Mouse (Mus musculus) urinary bladder, postnatal 4 days (tissue): ENCODE data around the gene Zfp512b.
A peak's percentile ranks its signal among the peaks of the same experiment; 100 is the strongest.

Source experiments
- DNase-seq, 2 experiments: peaks; one replicate each; pipeline ENCODE4 v3.0.0; 2021 to 2022; ENCODE audit warnings: low spot score in 2 of 2

Zfp512b gene

DNA sequence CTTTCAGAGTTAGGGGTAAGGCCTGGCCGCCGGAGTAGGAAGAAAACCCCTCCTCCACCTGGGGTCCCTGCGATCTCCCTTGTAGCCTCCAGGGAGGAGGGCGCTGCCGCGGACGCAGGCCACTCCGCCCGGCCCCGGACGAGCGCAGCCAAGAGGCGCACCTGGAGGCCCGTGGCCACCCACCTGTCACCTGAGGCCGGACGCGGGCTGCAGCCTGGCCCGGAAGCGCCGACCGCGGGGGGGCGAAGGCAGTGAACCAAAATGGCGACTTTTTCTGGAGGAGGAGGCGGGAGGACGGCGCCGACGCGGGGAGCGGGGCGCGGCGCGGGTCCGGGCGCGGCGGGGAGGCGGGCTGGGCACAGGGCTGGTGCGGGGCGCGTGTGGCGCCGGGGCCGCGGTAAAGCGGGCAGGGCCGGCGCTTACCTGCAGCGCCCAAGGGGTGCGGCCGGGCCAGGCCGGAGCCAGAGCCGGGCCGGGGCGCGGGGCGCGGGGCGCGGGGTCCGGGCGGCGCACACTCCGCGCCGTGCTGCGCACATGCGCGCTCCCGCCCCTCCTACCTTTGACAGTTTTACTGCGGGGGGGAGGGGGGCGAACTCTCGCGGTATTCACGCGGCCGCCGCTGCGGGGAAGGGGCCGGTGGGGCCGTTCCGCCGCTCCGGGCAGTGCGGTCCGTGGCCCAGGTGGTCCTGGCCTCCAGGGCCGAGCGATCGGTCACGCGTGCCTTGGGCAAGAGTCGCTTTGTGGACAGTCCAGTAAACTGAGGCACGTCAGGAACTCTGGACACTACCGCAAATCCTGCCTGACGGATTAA lies at the start of gene Zfp512b:
Zfp512b (minus strand) TSS at position 573 of the 811 bp plus-strand sequence.
- peak; percentile 74 to 80 for DNase-seq

DNA sequence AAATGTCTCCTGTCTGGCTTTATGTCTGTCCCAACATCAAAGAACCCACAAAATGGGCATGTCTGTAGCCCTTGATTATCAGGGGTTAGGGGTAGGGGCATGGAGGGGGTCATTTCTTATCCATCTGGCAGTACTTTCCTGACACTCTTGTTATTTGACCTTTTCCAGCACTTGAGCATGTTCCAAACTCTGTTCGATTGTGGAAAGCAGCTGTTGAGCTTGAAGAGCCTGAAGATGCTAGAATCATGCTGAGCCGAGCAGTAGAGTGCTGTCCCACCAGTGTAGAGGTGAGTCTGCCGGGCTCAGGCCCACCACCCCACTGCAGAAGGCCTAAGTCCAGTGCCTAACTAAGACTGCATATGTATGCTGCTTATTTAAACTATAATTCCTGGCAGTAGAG lies 43.3 kb upstream of the Zfp512b start:
- DNase-seq = no peak

DNA sequence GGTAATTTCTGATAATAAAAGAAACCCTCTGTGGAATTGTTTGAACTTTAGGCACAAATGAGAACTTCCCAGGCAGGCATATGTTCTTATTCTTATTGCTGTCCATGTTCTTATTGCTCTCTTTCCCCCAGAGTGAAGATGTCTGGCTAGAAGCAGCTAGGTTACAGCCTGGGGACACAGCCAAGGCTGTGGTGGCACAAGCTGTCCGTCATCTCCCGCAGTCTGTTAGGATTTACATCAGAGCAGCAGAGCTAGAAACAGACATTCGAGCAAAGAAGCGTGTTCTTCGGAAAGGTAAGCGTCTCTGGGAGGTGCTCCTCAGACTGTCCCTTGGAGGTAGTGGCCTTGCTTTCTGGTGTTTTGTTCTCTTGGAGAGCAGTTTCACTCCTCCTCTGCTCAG lies 40.0 kb upstream of the Zfp512b start:
- DNase-seq = no peak

DNA sequence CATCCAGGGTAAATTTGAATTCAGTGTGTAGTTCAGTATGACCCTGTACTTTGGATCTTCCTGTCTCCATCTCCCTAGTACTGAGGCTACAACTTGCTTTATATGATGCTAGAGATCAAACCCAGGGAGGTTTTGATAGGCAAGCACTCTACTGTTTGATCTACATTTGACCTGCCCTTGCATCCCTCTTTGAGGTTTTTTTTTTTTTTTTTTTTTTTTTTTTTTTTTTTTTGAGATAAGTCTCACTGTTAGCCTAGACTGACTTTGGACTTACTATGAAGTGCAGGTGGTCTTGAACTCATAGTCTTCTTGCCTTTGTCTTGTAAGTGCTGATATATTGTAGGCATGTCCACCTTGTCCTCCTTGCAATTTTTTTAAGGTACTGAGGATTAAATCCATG lies 35.9 kb upstream of the Zfp512b start:
- no peak for DNase-seq

DNA sequence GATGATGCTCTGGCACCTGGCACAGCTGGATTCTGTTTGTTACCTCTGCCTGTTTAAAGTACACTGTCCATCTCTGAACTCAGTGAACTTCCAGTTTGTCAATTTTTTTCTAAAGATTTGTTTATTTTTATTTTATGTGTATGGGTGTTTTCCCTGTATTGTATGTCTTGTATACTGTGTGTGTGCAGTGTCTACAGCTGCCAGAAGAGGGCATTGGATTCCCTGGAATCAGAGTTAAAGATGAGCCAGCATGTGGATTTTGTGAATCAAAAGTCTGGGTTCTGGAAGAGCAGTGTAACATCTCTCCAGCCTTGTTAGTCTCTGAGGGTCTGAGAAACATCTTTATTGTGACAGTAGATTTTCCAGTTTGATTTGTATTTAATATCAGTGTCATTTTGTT lies 30.8 kb upstream of the Zfp512b start:
- DNase-seq = no peak

DNA sequence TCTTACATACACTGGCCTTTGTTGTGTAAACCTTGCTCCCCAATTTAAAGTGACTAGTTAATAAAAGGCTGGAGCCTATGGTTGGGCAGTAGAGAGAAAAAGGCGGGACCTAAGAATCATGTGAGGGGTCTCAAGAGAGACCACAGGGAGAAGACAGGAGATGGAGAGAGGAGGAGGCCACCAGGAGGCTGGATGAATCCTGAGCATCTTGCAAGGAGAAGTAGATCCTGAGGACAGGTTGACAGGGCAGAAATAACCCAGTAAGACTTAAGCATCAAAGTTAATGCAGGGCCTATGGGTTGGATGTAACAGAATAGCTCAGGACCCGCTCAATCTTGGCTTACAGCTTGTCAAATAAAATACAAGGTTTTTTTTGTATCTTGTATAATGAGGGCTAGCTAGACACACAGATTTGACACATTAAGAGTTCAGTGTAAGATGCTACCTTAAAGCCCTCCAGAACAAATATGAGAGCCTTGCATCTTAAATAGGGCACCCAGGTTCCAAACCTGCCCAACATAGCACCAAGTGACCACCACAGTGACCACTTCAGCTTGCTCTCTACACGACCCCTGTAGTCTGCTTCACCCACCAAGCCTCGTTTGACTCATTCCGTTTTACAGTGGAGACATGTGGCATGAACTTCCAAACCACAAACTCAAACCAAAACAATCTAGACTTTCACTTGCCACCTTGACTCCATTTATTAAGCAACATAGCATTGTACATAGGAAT lies 26.3 kb upstream of the Zfp512b start:
- DNase-seq = no peak

DNA sequence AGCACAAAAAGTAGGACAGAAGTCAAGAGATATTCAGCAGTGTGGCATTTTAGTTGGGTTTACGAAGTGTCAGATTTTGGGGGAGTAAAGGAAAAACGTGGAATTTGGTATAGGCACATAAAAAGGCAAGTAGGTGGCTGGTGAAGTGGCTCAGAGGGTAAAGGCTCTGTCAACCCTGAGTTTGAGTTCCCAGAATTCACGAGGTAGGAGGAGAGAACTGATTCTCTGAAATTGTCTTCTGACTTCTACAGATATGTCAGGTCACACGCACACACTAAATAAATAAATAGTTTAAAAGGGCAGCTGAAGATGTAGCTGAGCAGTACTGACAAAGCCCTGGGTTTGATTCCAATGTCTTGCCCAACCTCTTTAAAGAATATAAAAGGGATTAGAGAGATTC lies 9.8 kb upstream of the Zfp512b start:
- DNase-seq = no peak

DNA sequence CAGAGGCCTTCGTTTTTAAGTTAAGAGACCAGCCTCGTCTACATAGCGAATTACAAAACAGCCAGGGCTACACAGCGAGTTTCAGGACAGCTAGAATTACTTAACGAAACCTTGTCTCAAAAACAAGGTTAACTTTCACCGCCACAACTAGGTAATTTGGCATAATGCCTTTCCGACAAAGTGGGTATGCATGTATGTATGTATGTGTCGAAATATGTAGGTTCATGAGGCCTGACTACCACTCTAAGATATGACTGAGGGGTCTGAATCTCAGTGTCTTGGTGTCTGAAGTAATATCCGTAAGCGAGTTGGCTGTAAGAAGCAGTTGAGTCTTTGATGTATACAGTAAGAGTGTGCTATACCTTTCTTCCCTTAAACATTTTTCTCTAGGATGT lies 9.1 kb upstream of the Zfp512b start:
- no peak for DNase-seq

DNA sequence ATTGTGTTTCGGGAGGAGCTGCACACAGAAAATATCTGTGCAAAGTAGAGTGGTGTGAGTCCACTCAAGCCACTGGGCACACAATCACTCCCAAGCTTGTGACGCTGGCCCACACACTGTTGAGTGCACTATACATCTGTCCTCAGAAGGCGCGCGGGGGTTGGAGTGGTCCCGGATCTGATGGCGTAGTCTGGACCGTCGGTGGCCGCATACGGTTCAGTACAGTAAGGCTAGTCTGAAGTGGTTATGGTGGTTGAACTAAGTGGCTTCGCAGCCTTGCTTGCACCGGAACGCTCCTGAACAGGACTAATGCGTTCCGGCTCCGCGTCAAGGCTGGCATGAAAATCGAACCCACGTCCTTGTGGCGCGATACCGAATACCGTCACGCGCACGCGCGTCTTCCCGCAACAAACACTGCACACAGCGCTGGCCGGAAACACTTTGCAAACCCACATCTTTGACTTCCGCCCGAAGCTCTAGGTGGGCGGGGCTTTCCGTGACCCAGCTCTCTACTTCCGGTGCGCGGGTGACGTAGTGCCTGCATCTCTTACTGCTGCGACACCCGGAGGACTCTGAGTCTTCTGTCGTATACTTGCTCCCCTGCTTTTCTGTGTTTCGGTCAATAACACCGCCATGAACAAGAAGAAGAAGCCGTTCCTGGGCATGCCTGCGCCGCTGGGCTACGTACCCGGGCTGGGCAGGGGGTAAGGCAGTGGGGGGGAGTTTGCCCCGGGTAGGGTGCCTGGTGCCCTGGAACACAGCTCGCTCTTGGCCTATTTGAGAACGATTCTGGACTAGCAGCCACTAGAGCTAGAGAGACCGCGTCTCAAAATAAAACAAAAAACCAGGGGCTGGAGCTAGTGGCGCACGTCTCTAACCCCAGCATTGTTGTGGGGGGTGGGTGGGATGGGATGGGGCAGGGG lies 8.5 kb upstream of the Zfp512b start:
- peak; percentile 93 to 95 for DNase-seq

DNA sequence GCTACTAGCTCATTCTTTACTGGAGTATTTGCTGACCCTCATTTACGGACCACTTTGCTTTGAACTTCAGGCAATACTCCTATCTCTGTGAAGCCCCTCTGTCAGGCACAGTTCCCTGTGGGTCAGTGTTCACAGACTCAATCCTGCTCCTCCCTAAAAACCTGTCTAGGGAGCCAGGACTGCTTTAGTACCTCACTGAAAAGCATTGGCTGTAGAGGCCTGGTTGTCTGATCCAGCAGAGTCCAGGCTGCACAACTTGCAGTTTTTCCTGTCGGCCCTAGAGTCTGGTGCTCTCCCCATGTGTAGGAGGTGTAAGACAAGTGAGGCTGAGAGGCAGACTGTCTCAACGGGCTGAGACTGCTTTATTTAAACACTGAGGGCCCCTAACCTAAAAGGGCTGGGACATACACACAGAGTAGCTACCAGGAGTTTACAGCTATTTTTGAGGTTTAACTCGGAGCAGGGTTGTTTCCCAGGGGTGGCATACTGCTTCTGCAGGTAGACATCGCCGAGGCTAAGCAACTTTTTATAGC lies 7.7 kb upstream of the Zfp512b start:
- no peak for DNase-seq

DNA sequence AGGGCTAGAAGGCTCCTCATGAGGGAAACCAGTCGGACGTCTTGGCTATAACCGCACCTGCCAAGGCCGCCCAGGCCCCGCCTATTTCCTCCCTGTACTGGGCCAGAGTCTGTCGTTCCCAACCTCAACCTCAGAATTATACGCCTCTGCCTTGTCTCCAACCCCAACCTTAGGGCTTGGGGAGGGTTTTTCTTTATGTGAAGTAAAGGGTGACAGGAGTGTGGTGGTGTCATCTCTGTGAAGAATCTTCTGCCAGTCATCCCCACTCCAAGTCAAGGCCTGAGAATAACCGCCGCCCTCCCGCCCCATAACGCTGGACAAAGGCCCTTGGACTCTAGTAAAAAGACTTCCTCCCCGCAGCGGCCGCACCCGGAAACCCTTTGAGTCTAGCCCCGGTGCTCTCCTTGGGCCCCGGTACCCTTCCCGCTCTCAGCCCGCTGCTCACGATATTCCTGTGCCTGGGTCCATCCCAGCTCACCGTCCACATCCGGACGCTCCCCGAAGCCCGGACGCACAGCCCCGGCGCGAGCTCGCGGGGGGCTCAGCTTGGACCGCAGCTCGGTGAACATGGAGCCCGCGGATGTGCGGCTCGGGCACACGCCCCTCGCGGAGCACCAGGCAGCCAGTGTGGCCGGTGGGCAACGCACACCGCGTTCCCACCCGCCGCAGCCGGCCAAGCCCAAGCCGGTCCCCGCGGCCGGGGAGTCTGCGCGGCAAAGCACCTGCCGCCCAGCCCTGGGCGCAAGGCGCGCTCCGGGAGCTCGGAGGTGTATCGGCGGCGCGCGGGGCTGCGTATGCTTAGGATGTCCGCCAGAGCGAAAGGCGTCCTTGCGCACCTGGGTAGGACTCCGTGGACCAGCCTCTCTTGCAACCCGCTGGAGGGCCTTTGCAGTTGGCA lies 6.1 kb upstream of the Zfp512b start, which contains the start of gene Samd10:
Samd10 (minus strand) TSS at position 759 of the 898 bp plus-strand sequence.
- DNase-seq = peak in 1 of 2 experiments; percentile 56

DNA sequence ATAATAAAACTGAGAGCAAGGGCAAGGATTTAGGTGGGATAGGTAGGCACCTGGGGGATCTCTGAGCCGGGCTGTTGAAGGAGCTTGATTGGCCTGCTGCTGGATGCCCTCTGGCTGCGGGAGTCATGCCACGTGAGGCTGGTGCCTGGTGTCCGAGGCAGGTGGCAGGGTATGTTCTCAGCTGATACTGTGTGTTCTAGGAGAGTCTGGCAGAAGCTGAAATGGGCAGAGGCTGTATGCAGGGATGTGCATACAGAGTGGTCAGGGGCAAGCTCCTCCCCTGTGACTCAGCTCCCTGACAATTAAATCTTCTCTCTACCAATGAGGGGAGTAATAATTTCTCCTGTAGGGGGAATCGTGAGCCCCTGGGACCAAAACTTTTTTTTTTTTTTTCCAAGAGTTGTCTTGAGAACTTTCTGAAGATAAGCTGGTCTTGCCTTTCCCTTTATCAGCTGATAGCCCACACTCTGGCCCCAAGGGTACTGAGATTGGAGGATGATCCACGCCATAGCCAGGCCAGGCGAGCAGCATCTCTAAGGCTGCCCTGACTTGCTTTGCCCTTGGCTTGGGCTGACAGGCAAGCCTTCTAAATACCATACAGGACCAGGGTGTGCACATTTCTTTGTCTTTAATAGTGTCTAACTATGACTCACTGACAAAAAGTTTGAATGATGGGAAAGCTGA lies 4.9 kb upstream of the Zfp512b start:
- peak in 1 of 2 experiments; percentile 17 for DNase-seq

DNA sequence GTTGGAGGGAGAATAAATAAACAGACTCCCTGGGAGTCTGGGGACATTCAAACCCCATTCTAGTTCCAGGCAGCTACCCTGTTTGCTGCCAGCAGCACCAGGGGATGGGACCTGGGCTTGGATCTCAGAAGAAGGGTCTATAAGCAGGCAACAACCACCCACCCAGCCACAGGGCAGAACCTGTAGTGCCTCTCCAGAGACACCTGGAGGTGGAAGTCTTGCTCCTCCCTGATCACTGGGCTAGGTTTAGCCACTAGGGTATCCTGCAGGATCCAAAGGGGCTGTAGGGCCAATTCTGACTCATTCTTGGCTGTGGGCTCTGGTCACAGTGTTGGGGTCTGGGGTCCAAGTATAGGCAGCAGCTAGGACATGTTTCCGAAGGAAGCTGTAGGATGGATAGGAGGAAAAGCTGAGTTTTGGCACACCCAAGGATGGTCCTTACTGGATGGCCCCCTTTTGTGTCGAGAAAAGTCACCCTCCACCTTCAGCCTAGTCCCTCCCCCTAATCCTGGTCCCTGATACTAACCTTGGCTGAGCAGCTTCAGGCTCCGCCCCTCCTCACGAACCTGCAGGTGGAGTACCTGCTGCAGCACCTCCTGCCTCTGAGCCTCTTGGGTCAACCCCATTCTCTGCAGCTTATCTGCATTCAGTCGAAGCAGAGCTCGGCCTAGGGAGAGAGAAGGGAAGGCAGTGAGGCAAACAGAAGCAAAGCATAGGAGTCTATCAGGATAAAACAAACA lies 3.8 kb upstream of the Zfp512b start:
- DNase-seq = peak in 1 of 2 experiments; percentile 14

DNA sequence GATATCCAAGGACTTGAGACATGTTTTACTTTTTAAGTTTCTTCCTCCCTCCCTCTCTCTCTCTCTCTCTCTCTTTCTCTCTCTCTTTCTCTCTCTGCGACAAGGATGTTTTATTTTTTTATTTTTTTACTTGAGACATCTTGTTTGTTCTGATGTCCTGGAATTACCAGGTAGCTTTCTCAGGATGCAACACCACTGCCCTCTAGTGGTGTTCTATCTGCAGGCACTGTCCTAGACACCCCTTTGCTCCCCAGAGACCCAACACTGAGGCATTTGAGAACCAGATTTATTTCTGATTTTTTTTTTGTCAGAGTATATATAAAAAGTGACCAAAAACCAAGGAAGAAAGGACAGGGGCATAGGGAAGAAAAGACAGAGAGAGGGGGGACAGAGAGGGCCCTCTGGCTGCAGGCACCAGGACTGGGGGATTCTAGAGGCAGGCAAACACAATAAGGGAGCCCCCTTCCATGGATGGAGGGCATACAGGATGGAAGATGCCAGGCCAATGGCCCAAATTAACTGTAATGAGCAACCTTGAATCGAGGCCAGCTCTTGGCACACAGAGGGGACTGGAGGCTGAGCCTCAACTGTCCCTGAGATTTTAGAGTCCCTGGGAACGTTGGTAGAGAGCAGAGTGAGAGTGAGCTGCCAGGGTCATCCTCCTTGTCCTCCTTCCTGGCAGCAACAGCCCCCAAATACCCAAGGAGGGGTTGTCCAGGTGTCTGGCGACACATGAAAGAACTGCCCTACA lies 2.5 kb upstream of the Zfp512b start:
- peak in 1 of 2 experiments; percentile 17 for DNase-seq

DNA sequence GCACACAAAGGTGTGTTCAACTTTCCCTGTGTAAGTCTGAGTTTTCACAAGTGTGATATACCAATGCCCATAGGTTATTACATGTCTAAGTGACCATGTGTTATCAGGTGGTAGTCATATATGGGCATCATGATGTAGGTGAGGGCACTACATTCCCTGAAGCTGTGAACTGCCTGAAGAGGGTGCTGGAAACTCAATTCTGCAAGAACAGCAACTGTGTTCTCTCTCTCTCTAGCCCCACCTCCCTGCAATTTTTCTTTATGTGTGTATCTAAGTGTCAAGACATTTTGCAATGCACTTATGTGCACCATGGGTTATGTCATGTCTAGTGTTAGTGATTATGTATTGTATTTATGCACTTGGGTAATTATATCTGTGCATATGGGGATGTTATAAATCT lies 1.3 kb upstream of the Zfp512b start:
- no peak for DNase-seq

DNA sequence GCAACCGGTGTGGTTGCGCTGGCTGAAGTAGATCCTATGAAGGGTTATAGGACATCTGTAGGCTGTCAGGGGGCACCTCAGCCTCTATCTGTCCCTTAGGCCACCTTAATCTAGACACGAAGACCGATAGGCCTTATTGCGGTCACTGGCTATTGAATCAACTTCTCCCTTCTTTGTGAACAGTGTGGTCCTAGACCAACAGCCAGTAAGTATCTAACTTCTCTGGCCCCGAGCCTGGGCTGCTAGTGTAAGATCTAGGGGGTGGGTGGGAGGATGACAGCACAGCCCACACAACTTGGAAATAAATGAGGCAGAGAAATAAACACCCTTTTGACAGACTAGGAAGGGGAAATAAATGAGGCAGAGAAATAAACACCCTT lies 429 bp upstream of the Zfp512b start:
- DNase-seq = peak in 1 of 2 experiments; percentile 36

DNA sequence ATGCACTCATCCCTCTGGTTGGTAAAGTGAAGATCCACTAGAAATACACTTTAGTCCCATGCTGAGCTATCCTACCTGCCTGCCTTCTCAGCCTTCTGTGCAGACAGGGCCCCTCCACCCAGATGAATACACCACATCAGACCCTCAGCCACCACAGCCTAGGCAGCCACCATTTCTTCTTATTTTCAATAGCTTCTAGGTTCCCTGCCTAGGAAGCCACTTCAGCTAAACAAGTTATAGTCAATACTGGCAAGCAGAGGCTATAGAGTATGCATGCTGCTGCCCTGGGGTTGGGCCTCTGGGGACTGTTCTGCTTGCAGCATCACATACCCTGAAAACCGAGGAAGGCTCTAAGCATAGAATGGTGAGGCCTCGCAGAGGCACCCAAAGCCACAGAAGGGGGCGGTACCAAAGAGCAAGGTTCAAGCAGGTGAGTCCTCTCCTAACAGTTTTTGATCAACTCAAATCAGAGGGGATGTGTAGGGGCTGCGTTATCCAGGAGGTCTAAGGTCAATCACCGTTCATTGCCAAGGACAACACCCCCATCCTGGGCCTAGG lies 996 bp downstream of the Zfp512b start, which contains the start of gene Prpf6:
Prpf6 (plus strand) TSS at position 341 of the 558 bp plus-strand sequence.
- peak in 1 of 2 experiments; percentile 17 for DNase-seq

DNA sequence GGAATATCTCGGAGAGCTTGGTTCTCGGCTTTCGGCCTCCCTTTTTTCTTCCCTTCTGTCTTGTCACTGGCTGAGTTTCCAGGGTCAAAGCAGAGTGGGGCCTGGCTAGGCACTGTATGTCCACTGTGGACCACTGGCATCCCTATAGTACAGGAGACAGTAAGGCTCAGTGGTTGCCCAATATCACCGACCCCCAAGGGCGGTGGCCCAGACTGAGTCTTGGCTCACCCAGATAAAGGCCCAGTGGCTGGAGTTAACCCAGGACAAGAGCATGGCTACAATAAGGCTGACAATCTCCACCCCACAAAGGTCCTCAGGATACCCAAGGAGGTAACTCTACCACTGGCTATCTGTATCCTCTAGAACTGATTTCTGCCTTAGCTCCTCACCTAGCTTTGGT lies 2.1 kb downstream of the Zfp512b start:
- no peak for DNase-seq
